Mouse (Mus musculus): ENCODE results near the gene Kcnd1.
A peak's percentile ranks its signal among the peaks of the same experiment; 100 is the strongest.
"Not testable (repeated sequence)": the region's sequence is repeated elsewhere in the genome, so short reads cannot be mapped to it uniquely, and the experiment has no call there.

Gene Kcnd1

GRCm38 (mm10) chrX:7821865-7822779, at the start of gene Kcnd1:
Kcnd1 (plus strand) TSS chrX:7822289.
- no peak for DNase-seq (ENCODE audit: low read depth, low spot score)

DNA sequence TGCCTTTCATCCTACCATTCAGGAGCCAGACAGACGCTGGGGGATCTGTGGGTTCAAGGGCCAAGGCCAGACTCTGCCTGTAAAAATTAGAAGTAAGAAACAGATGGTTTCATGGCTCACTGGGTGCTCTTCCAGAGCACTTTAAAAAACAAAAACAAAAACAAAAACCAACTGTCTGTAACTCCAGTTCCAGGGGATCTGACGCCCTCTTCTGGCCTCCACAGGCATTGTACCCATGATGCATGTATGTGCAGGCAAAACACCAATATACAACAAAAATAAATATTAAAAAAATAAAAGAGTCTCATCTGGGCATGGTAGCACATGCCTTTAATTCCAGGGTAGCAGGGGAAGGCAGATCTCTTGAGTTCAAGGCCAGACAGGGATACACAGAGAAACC, 49.3 kb upstream of the Kcnd1 start:
- no peak for DNase-seq (ENCODE audit: low read depth, low spot score)

DNA sequence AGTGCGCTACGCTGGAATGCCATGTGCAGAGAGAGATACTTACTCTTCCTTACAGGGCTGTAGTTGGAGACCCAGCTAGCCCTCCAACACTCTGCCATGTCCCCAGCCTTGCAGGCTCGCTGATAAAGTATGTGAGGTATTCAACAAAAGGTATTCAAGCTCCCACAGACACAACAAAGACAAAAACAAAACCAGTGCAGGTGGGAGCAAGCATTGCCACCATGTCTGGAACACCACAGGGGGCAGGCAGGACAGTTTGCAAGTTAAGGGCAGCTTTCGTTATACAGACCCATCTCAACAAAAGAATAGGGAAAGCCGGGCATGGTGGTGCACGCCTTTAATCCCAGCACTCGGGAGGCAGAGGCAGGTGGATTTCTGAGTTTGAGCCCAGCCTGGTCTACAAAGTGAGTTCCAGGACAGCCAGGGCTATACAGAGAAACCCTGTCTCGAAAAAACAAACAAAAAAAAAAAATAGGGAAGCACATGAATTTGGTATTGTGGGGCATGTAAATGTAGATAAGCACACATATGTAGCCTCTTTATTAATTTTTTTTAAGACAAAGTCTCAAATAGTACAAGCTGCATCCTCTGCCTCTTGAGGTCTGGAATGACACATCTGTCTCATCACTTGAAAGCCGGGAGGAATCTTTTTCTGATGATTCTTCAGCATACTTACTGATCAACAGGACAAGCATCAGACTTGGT, 46.4 kb upstream of the Kcnd1 start:
- DNase-seq (ENCODE audit: low read depth, low spot score) = no peak

GRCm38 (mm10) chrX:7776329-7777082, 45.6 kb upstream of the Kcnd1 start:
- DNase-seq (ENCODE audit: low read depth, low spot score) = no peak

DNA sequence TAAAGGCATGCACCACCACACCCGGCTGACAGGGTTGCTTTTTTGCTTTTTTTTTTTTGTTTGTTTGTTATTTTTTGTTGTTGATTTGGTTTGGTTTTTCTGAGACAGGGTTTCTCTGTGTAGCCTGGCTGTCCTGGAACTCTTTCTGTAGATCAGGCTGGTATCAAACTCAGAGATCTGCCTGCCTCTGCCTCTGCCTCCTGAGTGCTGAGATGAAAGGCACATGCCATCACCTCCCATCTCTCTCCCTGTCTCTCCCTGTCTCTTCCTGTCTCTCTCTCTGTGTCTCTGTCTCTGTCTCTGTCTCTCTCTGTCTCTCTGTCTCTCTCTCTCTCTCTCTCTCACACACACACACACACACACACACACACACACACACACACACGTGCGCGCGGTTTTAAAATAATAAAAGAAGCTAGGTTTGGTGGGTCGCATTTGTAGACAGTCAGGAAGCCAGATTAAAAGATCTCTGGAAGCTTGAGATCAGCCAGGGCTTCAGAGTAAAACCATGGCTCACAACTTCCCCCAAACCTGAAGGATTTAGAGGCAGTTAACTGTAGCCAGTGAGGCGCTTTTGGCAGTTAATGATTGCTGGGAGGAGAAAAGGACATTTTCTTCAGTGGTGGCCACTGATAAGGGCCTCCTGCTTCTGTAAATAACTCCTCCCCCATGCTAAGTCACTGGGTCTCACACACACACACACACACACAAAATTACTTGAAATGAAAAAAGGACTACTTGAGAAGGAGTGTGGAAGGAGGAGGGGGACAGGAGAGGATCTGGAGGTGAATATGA, 43.4 kb upstream of the Kcnd1 start:
- no peak for DNase-seq (ENCODE audit: low read depth, low spot score)

GRCm38 (mm10) chrX:7779294-7779693, 42.8 kb upstream of the Kcnd1 start:
- no peak for DNase-seq (ENCODE audit: low read depth, low spot score)

- DNase-seq (ENCODE audit: low read depth, low spot score) = no peak
Measured at GRCm38 (mm10) chrX:7782603-7783092, 39.4 kb upstream of the Kcnd1 start.

DNA sequence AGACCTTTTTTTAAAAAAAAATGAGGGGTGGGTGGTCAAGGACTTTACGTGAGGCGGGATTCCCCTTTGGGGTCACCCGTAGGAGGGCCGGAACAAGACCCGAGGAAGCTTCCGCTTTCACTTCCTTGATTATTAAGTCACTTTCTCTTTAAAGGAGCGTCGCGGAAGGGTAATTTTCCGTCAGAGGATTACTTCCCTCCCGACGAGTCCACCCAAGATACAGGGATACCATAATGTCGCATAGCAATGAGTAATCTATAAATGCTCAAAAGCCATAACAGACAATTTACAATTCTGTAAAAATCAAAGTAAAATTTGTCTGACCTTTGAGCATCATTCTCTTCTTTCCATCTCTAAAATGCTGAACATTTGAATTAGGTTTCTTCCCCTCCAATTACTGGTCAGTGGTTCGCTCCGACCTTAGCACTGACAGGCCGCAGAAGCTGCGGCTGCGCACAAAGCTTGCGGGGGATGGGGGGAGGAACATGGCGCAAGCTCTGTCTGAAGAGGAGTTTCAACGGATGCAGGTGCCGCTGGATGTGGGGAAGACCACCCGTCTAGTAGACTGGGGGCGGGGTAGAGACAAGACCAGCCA, 32.5 kb upstream of the Kcnd1 start, which contains the start of gene Gripap1:
Gene Gripap1, plus strand, starts transcription at position 224 of the 595 bp plus-strand sequence.
- peak; percentile 77 for DNase-seq (ENCODE audit: low read depth, low spot score)

GRCm38 (mm10) chrX:7790309-7790708, 31.8 kb upstream of the Kcnd1 start:
- DNase-seq (ENCODE audit: low read depth, low spot score) = no peak

DNA sequence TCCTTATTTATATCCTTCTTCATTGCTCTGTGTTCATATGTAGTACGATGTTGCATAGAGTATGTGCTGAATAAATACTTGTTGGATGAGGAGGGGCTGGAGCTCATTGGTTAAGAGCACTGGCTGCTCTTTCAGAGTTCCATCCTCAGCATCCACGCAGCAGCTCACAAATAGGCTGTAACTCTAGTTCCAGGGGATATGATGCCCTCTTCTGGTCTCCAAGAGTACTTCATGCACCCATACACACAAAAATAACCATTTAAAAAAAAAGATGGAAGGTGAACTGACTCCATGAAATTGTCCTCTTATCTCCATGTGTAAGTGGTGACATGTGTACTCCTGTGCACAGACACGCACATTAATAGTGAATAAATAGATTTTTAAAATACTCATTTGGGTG, 28.7 kb upstream of the Kcnd1 start:
- DNase-seq (ENCODE audit: low read depth, low spot score) = no peak

- no peak for DNase-seq (ENCODE audit: low read depth, low spot score)
Measured at GRCm38 (mm10) chrX:7795016-7795415, 27.1 kb upstream of the Kcnd1 start.

DNA sequence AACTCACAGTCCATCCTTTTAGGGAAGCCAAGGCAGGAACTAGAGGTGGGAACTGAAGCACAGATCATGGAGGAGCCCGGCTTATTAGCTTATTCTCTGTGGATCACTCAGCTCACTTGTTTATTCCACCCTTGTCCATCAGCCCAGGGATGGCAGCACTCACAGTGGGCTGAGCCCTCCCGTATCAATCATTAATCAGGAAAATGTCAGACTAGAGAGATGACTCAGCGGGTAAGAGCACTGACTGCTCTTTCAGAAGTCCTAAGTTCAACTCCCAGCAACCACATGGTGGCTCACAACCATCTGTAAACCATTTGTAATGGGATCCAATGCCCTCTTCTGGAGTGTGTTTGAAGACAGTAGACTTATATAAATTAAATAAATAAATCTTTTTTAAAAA, 24.8 kb upstream of the Kcnd1 start:
- DNase-seq (ENCODE audit: low read depth, low spot score) = no peak

DNA sequence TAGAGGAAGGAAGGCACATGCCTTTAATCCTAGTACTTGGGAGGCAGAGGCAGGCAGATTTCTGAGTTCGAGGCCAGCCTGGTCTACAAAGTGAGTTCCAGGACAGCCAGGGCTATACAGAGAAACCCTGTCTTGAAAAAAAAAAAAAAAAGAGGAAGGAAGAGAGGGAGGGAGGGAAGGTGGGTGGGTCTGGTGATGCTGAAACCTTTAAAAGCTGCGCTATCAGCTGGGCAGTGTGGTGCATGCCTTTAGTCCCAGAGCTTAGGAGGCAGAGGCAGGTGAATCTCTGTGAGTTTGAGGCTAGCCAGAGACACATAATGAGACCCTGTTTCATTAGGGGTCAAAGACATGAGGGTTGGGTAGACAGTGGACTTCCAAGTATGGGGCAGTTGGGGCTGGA, 19.9 kb upstream of the Kcnd1 start:
- not testable (repeated sequence) for DNase-seq (ENCODE audit: low read depth, low spot score)

- DNase-seq (ENCODE audit: low read depth, low spot score) = not testable (repeated sequence)
Measured at GRCm38 (mm10) chrX:7815016-7815415, 7.1 kb upstream of the Kcnd1 start.

DNA sequence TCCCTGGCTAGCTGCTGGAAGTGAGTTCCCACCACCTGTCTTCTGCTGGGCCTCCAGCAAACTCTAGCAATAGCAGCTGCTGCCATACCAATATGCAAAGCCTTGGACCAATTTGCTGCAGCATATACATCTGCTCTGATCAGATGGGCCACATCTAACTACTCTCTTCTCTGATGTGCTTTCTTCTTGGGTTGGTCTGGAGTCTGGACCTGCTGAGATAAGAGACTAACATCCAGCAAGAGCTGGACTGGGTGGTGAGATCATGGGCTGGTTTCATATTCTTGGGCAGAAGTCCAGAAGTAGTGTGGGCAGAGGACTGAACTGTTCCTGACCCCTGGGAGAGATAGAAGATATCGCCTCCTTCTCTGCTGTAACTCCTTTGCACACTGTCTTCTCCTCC, 15.1 kb downstream of the Kcnd1 start:
- DNase-seq (ENCODE audit: low read depth, low spot score) = no peak

DNA sequence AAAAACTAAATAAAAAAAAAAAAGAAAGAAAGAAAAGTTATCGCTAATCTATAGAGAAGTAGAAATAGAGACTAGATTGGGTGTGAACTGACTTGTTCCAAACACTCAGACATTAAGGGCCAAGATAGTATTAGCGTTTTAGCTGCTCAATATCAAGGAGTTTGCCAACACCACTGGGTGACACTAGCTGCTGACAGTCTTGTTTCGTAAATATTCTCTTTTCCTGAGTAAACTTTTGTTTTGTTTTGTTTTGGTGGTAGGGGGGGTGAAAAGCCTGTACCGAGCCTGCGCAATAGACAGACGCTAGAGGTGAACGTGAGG, 18.7 kb downstream of the Kcnd1 start:
- no peak for DNase-seq (ENCODE audit: low read depth, low spot score)

DNA sequence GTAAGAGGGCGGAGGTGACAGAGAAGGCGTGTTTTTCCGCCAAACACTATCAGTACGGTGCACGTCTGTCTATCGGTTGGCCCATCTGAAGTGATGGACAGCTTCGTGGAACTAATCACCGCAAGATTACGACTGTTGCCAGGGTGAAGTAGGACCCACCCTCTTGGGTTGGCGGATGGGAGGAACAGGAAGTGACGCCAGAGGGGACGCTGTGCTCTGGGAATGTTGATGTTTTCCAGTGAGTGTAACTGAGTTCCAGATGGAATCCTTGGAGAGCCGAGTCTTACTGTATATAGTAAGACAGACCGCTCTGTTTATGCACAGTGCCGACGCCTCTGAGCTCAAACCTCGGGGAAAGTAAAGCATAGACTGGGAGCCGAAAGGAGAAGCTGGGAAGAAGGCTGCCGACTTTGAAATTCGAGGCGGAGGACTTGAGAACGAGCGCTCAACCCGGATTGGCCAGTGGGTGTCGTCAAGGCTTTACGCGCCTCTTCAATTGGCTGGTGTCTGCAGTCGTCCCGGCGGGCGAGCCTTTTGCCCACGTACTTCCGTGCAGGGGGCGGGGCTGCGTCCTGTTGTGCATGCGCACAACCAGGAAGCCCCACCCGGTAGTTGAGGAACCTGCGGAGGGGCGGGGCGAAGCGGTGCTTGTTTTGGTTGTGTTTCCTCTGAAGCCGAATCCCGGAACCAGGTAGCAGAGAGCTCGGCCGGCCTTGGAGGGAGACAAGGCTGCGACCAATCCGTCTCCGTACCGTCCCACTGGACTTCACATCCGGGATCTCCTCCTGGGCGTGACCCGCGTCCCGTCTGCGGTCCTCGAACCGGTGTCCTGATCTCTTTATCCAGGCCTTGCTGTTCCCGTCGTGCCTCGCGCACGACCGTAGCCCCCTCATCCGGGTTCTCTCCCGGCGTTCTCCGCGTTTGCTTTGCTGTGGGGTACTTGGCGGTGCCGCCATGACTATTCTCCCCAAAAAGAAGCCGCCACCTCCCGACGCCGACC, 19.4 kb downstream of the Kcnd1 start, which contains the start of gene Otud5:
Gene Otud5, plus strand, starts transcription at position 202 of the 1,000 bp plus-strand sequence.
- DNase-seq (ENCODE audit: low read depth, low spot score) = peak; percentile 87

DNA sequence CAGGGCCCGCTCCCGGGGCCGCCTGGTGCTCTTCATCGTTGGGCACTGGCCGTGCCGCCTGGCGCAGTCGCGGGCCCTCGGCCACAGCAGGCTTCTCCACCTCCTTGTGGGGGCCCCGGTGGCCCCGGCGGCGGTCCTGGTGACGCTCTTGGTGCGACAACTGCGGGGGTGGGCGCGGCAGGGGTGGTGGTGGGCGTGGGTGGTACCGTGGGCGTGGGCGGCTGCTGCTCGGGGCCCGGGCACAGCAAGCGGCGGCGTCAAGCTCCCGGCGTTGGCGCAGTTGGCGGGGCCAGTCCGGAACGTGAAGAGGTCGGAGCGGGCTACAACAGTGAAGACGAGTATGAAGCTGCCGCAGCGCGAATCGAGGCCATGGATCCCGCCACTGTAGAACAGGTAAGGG, 20.2 kb downstream of the Kcnd1 start:
- DNase-seq (ENCODE audit: low read depth, low spot score) = no peak

GRCm38 (mm10) chrX:7847845-7848244, 25.8 kb downstream of the Kcnd1 start:
- DNase-seq (ENCODE audit: low read depth, low spot score) = no peak
